Mouse (Mus musculus) MEL (cell line): ENCODE measurements around the gene Tcf7l2. TPM values are rescaled to one million over a fixed set of nuclear protein-coding genes. Genes with fewer than 3 reads are reported as not detected.

ENCODE experiments used
- DNase-seq: peaks from one replicate; pipeline ENCODE4 v3.0.0; 2011; ENCODE audit warnings: low read depth, low spot score
- H3K27ac ChIP-seq: 2 replicates; pipeline ENCODE4 v1.5.1; 2012; ENCODE audit warnings: low read depth, mild to moderate bottlenecking, control low read depth, low read length, moderate library complexity; ENCODE audit not compliant: control insufficient read depth
- H3K27me3 ChIP-seq, 2 experiments: fragments of 150-350 bp in 1 of 2; sonication (generic) in 1 of 2; 2 replicates each; pipeline ENCODE4 v1.6.1; 2012; ENCODE audit warnings: low read length in 2 of 2, mild to moderate bottlenecking in 2 of 2, improper control_type of control experiment in 1 of 2, moderate library complexity in 1 of 2; ENCODE audit not compliant: insufficient read depth in 2 of 2, control insufficient read depth in 1 of 2
- H3K36me3 ChIP-seq, 2 experiments: 2 replicates each; pipeline ENCODE4 v1.6.1; 2012 to 2014; ENCODE audit warnings: low read length in 2 of 2, improper control_type of control experiment in 1 of 2, inconsistent platforms in 1 of 2, mild to moderate bottlenecking in 1 of 2; ENCODE audit not compliant: insufficient read depth in 2 of 2, control insufficient read depth in 1 of 2
- H3K4me1 ChIP-seq, 2 experiments: fragments of 150-350 bp in 1 of 2; sonication (generic) in 1 of 2; 2 replicates each; pipeline ENCODE4 v1.6.1; 2012; ENCODE audit warnings: low read length in 2 of 2, improper control_type of control experiment in 1 of 2, mild to moderate bottlenecking in 1 of 2; ENCODE audit not compliant: insufficient read depth in 2 of 2, control insufficient read depth in 1 of 2
- H3K4me3 ChIP-seq, 2 experiments: fragments of 150-350 bp in 1 of 2; sonication (generic) in 1 of 2; 2 replicates each; pipeline ENCODE4 v1.5.1; 2012; ENCODE audit warnings: low read depth in 2 of 2, low read length in 2 of 2, mild to moderate bottlenecking in 2 of 2, moderate library complexity in 2 of 2, control low read depth in 1 of 2, improper control_type of control experiment in 1 of 2; ENCODE audit not compliant: control insufficient read depth in 1 of 2, insufficient read depth in 1 of 2
- H3K79me2 ChIP-seq: 2 replicates; pipeline ENCODE4 v1.6.1; 2012; ENCODE audit warnings: mild to moderate bottlenecking, low read length, moderate library complexity; ENCODE audit not compliant: control insufficient read depth, poor library complexity, insufficient read depth
- H3K9ac ChIP-seq: 2 replicates; pipeline ENCODE4 v1.6.1; 2012; ENCODE audit warnings: low read depth, mild to moderate bottlenecking, control low read depth, low read length, moderate library complexity; ENCODE audit not compliant: control insufficient read depth, poor library complexity, severe bottlenecking
- H3K9me3 ChIP-seq: fragments of 150-350 bp; sonication (generic); replicated peaks from 2 replicates; pipeline ENCODE4 v1.6.1; 2012; ENCODE audit warnings: mild to moderate bottlenecking, low read length, improper control_type of control experiment, moderate library complexity; ENCODE audit not compliant: insufficient read depth
- CHD1 ChIP-seq: IDR thresholded peaks from 2 replicates; pipeline ENCODE4 v1.6.1; 2012; ENCODE audit warnings: low read depth, mild to moderate bottlenecking, inconsistent platforms, low read length, improper control_type of control experiment
- CHD2 ChIP-seq: IDR thresholded peaks from 2 replicates; pipeline ENCODE4 v1.6.1; 2011; ENCODE audit warnings: low read length, improper control_type of control experiment
- CTCF ChIP-seq, 3 experiments: IDR thresholded peaks in 2 of 3; conservative IDR thresholded peaks in 1 of 3; 2 replicates each; pipeline ENCODE4 v1.5.1; 2011 to 2012; ENCODE audit warnings: low read length in 3 of 3, low read depth in 2 of 3, mild to moderate bottlenecking in 2 of 3, improper control_type of control experiment in 1 of 3, inconsistent platforms in 1 of 3, mixed read lengths in 1 of 3, moderate library complexity in 1 of 3; ENCODE audit not compliant: control insufficient read depth in 1 of 3, insufficient read depth in 1 of 3, poor library complexity in 1 of 3, severe bottlenecking in 1 of 3
- E2F4 ChIP-seq: IDR thresholded peaks from 2 replicates; pipeline ENCODE4 v1.6.1; 2011; ENCODE audit warnings: low read depth, low read length, improper control_type of control experiment, borderline replicate concordance
- EP300 ChIP-seq, 2 experiments: IDR thresholded peaks; 2 replicates each; pipeline ENCODE4 v1.6.1; 2011; ENCODE audit warnings: improper control_type of control experiment in 2 of 2, low read length in 2 of 2, low read depth in 1 of 2, mild to moderate bottlenecking in 1 of 2
- GABPA ChIP-seq: IDR thresholded peaks from 2 replicates; pipeline ENCODE4 v1.6.1; 2012; ENCODE audit warnings: low read depth, mild to moderate bottlenecking, inconsistent platforms, low read length, improper control_type of control experiment, moderate library complexity
- GATA1 ChIP-seq: IDR thresholded peaks from 2 replicates; pipeline ENCODE4 v1.6.1; 2011; ENCODE audit warnings: low read depth, low read length, improper control_type of control experiment
- HCFC1 ChIP-seq: IDR thresholded peaks from 2 replicates; pipeline ENCODE4 v1.6.1; 2012; ENCODE audit warnings: low read depth, mild to moderate bottlenecking, inconsistent platforms, low read length, improper control_type of control experiment, moderate library complexity
- JUND ChIP-seq: IDR thresholded peaks from 2 replicates; pipeline ENCODE4 v1.6.1; 2011; ENCODE audit warnings: low read depth, mild to moderate bottlenecking, improper control_type of control experiment, low read length
- KAT2A ChIP-seq: conservative IDR thresholded peaks from 2 replicates; pipeline ENCODE4 v1.6.1; 2012; ENCODE audit warnings: low read depth, low read length, improper control_type of control experiment, inconsistent platforms
- MAX ChIP-seq: IDR thresholded peaks from 2 replicates; pipeline ENCODE4 v1.6.1; 2011; ENCODE audit warnings: low read length, improper control_type of control experiment
- MXI1 ChIP-seq: IDR thresholded peaks from 2 replicates; pipeline ENCODE4 v1.6.1; 2011; ENCODE audit warnings: mild to moderate bottlenecking, low read depth, low read length, improper control_type of control experiment
- NRF1 ChIP-seq: IDR thresholded peaks from 2 replicates; pipeline ENCODE4 v1.6.1; 2014; ENCODE audit warnings: low read depth, mild to moderate bottlenecking, inconsistent platforms, low read length, improper control_type of control experiment, moderate library complexity; ENCODE audit not compliant: poor library complexity, insufficient read depth, severe bottlenecking
- POLR2AphosphoS5 ChIP-seq: IDR thresholded peaks from 2 replicates; pipeline ENCODE4 v1.6.1; 2012; ENCODE audit warnings: low read depth, borderline replicate concordance, mild to moderate bottlenecking, inconsistent platforms, low read length, moderate library complexity, mixed read lengths
- RAD21 ChIP-seq: IDR thresholded peaks from 2 replicates; pipeline ENCODE4 v1.6.1; 2011; ENCODE audit warnings: mild to moderate bottlenecking, low read depth, low read length, improper control_type of control experiment
- TCF12 ChIP-seq: IDR thresholded peaks from 2 replicates; pipeline ENCODE4 v1.6.1; 2014; ENCODE audit warnings: low read depth, mild to moderate bottlenecking, inconsistent platforms, low read length, improper control_type of control experiment, moderate library complexity
- UBTF ChIP-seq: IDR thresholded peaks from 2 replicates; pipeline ENCODE4 v1.6.1; 2012; ENCODE audit warnings: low read depth, mild to moderate bottlenecking, inconsistent platforms, low read length, improper control_type of control experiment, moderate library complexity, borderline replicate concordance; ENCODE audit not compliant: insufficient read depth
- USF1 ChIP-seq: IDR thresholded peaks from 2 replicates; pipeline ENCODE4 v1.6.1; 2014; ENCODE audit warnings: low read depth, mild to moderate bottlenecking, inconsistent platforms, low read length, improper control_type of control experiment, moderate library complexity
- USF2 ChIP-seq, 2 experiments: IDR thresholded peaks; 2 replicates each; pipeline ENCODE4 v1.6.1; 2011 to 2012; ENCODE audit warnings: improper control_type of control experiment in 2 of 2, low read length in 2 of 2, borderline replicate concordance in 1 of 2, inconsistent platforms in 1 of 2, low read depth in 1 of 2, mild to moderate bottlenecking in 1 of 2; ENCODE audit not compliant: insufficient read depth in 1 of 2
- ZMIZ1 ChIP-seq: IDR thresholded peaks from 2 replicates; pipeline ENCODE4 v1.6.1; 2012; ENCODE audit warnings: low read depth, mild to moderate bottlenecking, inconsistent platforms, low read length, improper control_type of control experiment, moderate library complexity
- polyA plus RNA-seq, 2 experiments: library from polyadenylated mRNA; stranded (reverse) in 1 of 2; unstranded in 1 of 2; fragments of >175 nt in 1 of 2; fragments of >200 nt in 1 of 2; gene quantifications; 2 replicates each; pipeline versions ENCODE4 v1.2.1 to v1.2.4; 2012; ENCODE audit warnings: low replicate concordance in 2 of 2, low read depth in 1 of 2; ENCODE audit not compliant: insufficient read length in 2 of 2, insufficient read depth in 1 of 2, missing spikeins in 1 of 2
- total RNA-seq: library from RNA; depleted of rRNA; stranded (reverse); fragments of 300-350 nt; gene quantifications from 2 replicates; pipeline ENCODE4 v1.2.3, GENCODE M21; 2012

Gene Tcf7l2
- total and polyA plus RNA-seq, 3 experiments, result 0.65 to 12.8 TPM; not detected in 1

GRCm38 (mm10) chr19:55940538-55941252 lies 199.1 kb downstream of the Tcf7l2 start:
- peaks cover 0 to 19% of the 10 kb centered on the region in 2 experiments; a peak in 2 of 4 replicates for H3K36me3 ChIP-seq
- no peaks in the 10 kb centered on the region for H3K27me3 ChIP-seq
- no peaks in the 10 kb centered on the region for H3K9me3 ChIP-seq
- no peak overlapping the region for H3K9ac ChIP-seq
- H3K4me1 ChIP-seq, result peaks cover 14 to 20% of the 10 kb centered on the region in 2 experiments
- H3K4me3 ChIP-seq, result no peak overlapping the region
- H3K79me2 ChIP-seq, result no peaks in the 10 kb centered on the region
- no peak for DNase-seq
- H3K27ac ChIP-seq, result no peak overlapping the region
- no peak for TF ChIP-seq GATA1

GRCm38 (mm10) chr19:55941253-55942125 lies 199.9 kb downstream of the Tcf7l2 start:
- Histone ChIP-seq H3K4me1 (peaks cover 10 to 14% of the 10 kb centered on the region in 2 experiments), H3K9ac (no peak overlapping the region), H3K27ac (no peak overlapping the region), H3K27me3 (no peaks in the 10 kb centered on the region), H3K4me3 (no peak overlapping the region), H3K9me3 (no peaks in the 10 kb centered on the region), H3K79me2 (no peaks in the 10 kb centered on the region), H3K36me3 (peaks cover 0 to 16% of the 10 kb centered on the region in 2 experiments; a peak in 2 of 4 replicates)
- no peak for DNase-seq
- TF ChIP-seq JUND (no peak), HCFC1 (no peak), MAX (no peak), RAD21 (no peak), USF2 (IDR thresholded peaks at IDR 0.05; ENCODE audit: borderline replicate concordance in 1 of 2, insufficient read depth in 1 of 2, low read depth in 1 of 2, low read length in 2 of 2) (no peak), POLR2AphosphoS5 (no peak), CTCF (IDR thresholded peaks at IDR 0.05 in 2 of 3, conservative IDR thresholded peaks at IDR 0.05 in 1 of 3; ENCODE audit: control insufficient read depth in 1 of 3, insufficient read depth in 1 of 3, low read depth in 2 of 3, low read length in 3 of 3, poor library complexity in 1 of 3, severe bottlenecking in 1 of 3) (no peak), EP300 (IDR thresholded peaks at IDR 0.05; ENCODE audit: low read depth in 1 of 2, low read length in 2 of 2) (no peak), CHD1 (no peak)

- Histone ChIP-seq H3K79me2 (no peaks in the 10 kb centered on the region), H3K36me3 (no peaks in the 10 kb centered on the region), H3K27ac (no peak overlapping the region), H3K9me3 (no peaks in the 10 kb centered on the region), H3K9ac (no peak overlapping the region), H3K4me1 (no peaks in the 10 kb centered on the region), H3K27me3 (no peaks in the 10 kb centered on the region), H3K4me3 (no peak overlapping the region)
- no peak for DNase-seq
- no peak for TF ChIP-seq KAT2A
- no peak for TF ChIP-seq TCF12
- no peak for TF ChIP-seq GABPA
- no peak for TF ChIP-seq GATA1
- no peak for TF ChIP-seq CHD2
- no peak for TF ChIP-seq NRF1
- no peak for TF ChIP-seq ZMIZ1
- TF ChIP-seq CHD1, result no peak
- no peak for TF ChIP-seq HCFC1
- no peak for TF ChIP-seq USF1
- TF ChIP-seq E2F4, result no peak
- TF ChIP-seq UBTF, result no peak
- no peak for TF ChIP-seq MXI1
These were observed 209.8 kb downstream of the Tcf7l2 start for GRCm38 (mm10) chr19:55951397-55951796.
